Comparison of ENCODE assay signal across 12 mouse cellular contexts in the genomic region with DNA sequence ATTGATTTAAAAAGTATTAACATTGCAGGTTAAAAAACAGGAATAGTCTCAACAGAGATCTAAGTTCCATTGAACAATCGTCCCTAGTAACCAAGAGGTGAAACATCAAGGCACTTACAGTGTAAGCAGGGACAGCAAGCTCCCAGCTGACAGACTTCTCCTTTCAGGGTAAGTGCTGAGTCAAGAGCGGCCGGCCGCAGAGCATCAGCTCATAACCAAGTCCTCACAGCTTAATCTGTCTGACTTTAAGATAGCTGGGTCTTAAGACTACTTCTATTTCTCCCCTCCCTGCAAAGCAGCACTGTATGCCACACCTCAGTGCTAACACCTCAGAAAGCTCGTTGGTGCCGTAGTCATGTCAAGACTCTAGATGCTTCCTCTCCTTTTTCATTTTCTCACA. TPM values are rescaled to one million over a fixed set of nuclear protein-coding genes. Genes with fewer than 3 reads are reported as not detected.
DNase-seq lines count a peak whose midpoint lies in the region; ATAC-seq and TF ChIP-seq lines count a peak whose summit lies in the region.
"Had no signal": no experiment of that assay in that cellular context is flagged by ENCODE, and none has a peak within 500 bp of the region (broad histone marks: within the 10 kb centered on the region; RNA-seq: fewer than 3 reads in every experiment).

No protein-coding gene starts in this region.

- peaks cover 24% of the 10 kb centered on the region; the same call in 1 of the 2 replicates for H3K4me1 ChIP-seq in lung, postnatal 0 days (ENCODE audit: insufficient read depth, low read depth, low read length)
- H3K4me1 ChIP-seq in liver, embryonic 16.5 days (ENCODE audit: control insufficient read depth, low read depth, low read length), result peaks cover 37% of the 10 kb centered on the region
- 0 out of 2 replicates have a peak, but pooled peaks cover 2% of the 10 kb centered on the region for H3K4me1 ChIP-seq in hindbrain, embryonic 11.5 days (replicated peaks; ENCODE audit: control insufficient read depth, insufficient read depth, low read length)

- TF ChIP-seq EP300 in lung, postnatal 0 days (IDR thresholded peaks at IDR 0.05), result no peak

- DNase-seq in adrenal gland, adult 2 months, result peak; percentile 23
- no peak for DNase-seq in adrenal gland, adult 8-10 months
- DNase-seq in lung, postnatal 0 days (ENCODE audit: low spot score), result peak; percentile 27
- no peak for DNase-seq in lung, postnatal 25 days (ENCODE audit: low spot score)
- no peak for DNase-seq in ovary, adult 18-20 months (ENCODE audit: low spot score)
- no peak for DNase-seq in hindbrain, embryonic 11.5 days (ENCODE audit: low spot score)
- DNase-seq: cerebellum, postnatal 14 days had no signal

- no peak overlapping the region for H3K4me2 ChIP-seq in lung, postnatal 0 days (replicated peaks; ENCODE audit: low read depth, low read length)
- H3K4me2 ChIP-seq in liver, embryonic 16.5 days (ENCODE audit: low read depth, low read length), result peak overlapping the region; percentile 44
- H3K4me2 ChIP-seq in hindbrain, embryonic 11.5 days (replicated peaks; ENCODE audit: low read depth, low read length), result no peak overlapping the region
- H3K4me2 ChIP-seq: hindbrain, embryonic 12.5 days; lung, embryonic 15.5 days; neural tube, embryonic 13.5 days had no signal

- H3K36me3 ChIP-seq in lung, postnatal 0 days (ENCODE audit: insufficient read depth, low read length), result no peaks in the 10 kb centered on the region
- no peaks in the 10 kb centered on the region for H3K36me3 ChIP-seq in liver, embryonic 16.5 days (ENCODE audit: control insufficient read depth, insufficient read depth)
- H3K36me3 ChIP-seq in hindbrain, embryonic 11.5 days (ENCODE audit: control insufficient read depth, insufficient read depth, low read length), result no peaks in the 10 kb centered on the region
- H3K36me3 ChIP-seq: hindbrain, embryonic 12.5 days; lung, embryonic 15.5 days; neural tube, embryonic 13.5 days had no signal

- H3K4me3 ChIP-seq in lung, postnatal 0 days (ENCODE audit: low read depth, low read length), result no peak overlapping the region
- H3K4me3 ChIP-seq in liver, embryonic 16.5 days (ENCODE audit: low read depth, low read length), result peak overlapping the region; percentile 11; the same call in 1 of the 2 replicates
- H3K4me3 ChIP-seq in hindbrain, embryonic 11.5 days (ENCODE audit: low read depth, low read length), result no peak overlapping the region
- H3K4me3 ChIP-seq: hindbrain, embryonic 12.5 days; lung, embryonic 15.5 days; neural tube, embryonic 13.5 days had no signal

- H3K9ac ChIP-seq in lung, postnatal 0 days (replicated peaks; ENCODE audit: low read depth), result no peak overlapping the region
- no peak overlapping the region for H3K9ac ChIP-seq in liver, embryonic 16.5 days (ENCODE audit: low read depth, low read length)
- no peak overlapping the region for H3K9ac ChIP-seq in hindbrain, embryonic 11.5 days (ENCODE audit: low read depth, low read length)
- H3K9ac ChIP-seq: hindbrain, embryonic 12.5 days; lung, embryonic 15.5 days; neural tube, embryonic 13.5 days had no signal

- no peaks in the 10 kb centered on the region for H3K9me3 ChIP-seq in lung, postnatal 0 days (ENCODE audit: low read length)
- H3K9me3 ChIP-seq in liver, embryonic 16.5 days (replicated peaks; ENCODE audit: control insufficient read depth, low read length), result no peaks in the 10 kb centered on the region
- H3K9me3 ChIP-seq in hindbrain, embryonic 11.5 days (ENCODE audit: control insufficient read depth, low read length), result no peaks in the 10 kb centered on the region
- H3K9me3 ChIP-seq: hindbrain, embryonic 12.5 days; lung, embryonic 15.5 days; neural tube, embryonic 13.5 days had no signal

- 29% methylated on average over 6 of the region's 6 CpGs for WGBS in lung, postnatal 0 days
- WGBS in liver, embryonic 16.5 days (ENCODE audit: insufficient replicate concordance), result 16% methylated on average over 6 of the region's 6 CpGs
- 75% methylated on average over 6 of the region's 6 CpGs for WGBS in hindbrain, embryonic 11.5 days

- no peak overlapping the region for H3K27ac ChIP-seq in lung, postnatal 0 days (ENCODE audit: low read length)
- H3K27ac ChIP-seq in liver, embryonic 16.5 days (ENCODE audit: low read length), result no peak overlapping the region
- H3K27ac ChIP-seq in hindbrain, embryonic 11.5 days (ENCODE audit: low read depth, low read length), result no peak overlapping the region
- H3K27ac ChIP-seq: hindbrain, embryonic 12.5 days; lung, embryonic 15.5 days; neural tube, embryonic 13.5 days had no signal

- no peak for ATAC-seq in lung, postnatal 0 days
- peak; percentile 67 for ATAC-seq in erythroblast, adult 5-6 weeks (replicated peaks; ENCODE audit: low FRiP score, poor library complexity, severe bottlenecking)
- ATAC-seq in liver, embryonic 16.5 days (ENCODE audit: low read depth), result peak; percentile 26; the same call in 1 of the 2 replicates
- ATAC-seq in hindbrain, embryonic 11.5 days (ENCODE audit: low FRiP score), result no peak

- no peak for TF ChIP-seq CTCF in lung, postnatal 0 days (IDR thresholded peaks at IDR 0.05)

- H3K27me3 ChIP-seq in lung, postnatal 0 days (replicated peaks; ENCODE audit: insufficient read depth, low read length), result no peaks in the 10 kb centered on the region
- no peaks in the 10 kb centered on the region for H3K27me3 ChIP-seq in liver, embryonic 16.5 days (ENCODE audit: control insufficient read depth, insufficient read depth, low read depth, low read length)
- H3K27me3 ChIP-seq in hindbrain, embryonic 11.5 days (ENCODE audit: control insufficient read depth, insufficient read depth, low read length), result no peaks in the 10 kb centered on the region
- H3K27me3 ChIP-seq: hindbrain, embryonic 12.5 days; lung, embryonic 15.5 days; neural tube, embryonic 13.5 days had no signal

RNA-seq across cellular contexts. Expression of a gene that starts 5.2 kb away (rescaled TPM):
- total RNA-seq in adrenal gland, adult 2 months (2021), result 10 to 100 TPM; 32.8 to 53.7 TPM
- 76.9 and 81.3 TPM in 2 replicates for polyA plus RNA-seq in adrenal gland, adult 2 months (2012; rRNA removed)
- total RNA-seq in adrenal gland, adult 8-10 months (2022), result 10 to 100 TPM; 33.2 to 72.0 (median 48.3) TPM
- polyA plus RNA-seq in lung, postnatal 0 days (2015; fragmentation: Nextera tagmentation; extraction: Ambion mirVana), result 12.1 and 12.9 TPM in 2 replicates
- 19.6 and 23.8 TPM in 2 replicates for total RNA-seq in erythroblast, adult 5-6 weeks (2015; ENCODE audit: low replicate concordance)
- 10.2 and 15.1 TPM in 2 replicates for total RNA-seq in erythroblast, adult 5-6 weeks (2017; ENCODE audit: low replicate concordance)
- polyA plus RNA-seq in liver, embryonic 16.5 days (2015; fragmentation: Nextera tagmentation; extraction: Ambion mirVana), result 7.7 and 7.9 TPM in 2 replicates
- polyA plus RNA-seq in hindbrain, embryonic 11.5 days (2014; fragmentation: Nextera tagmentation; extraction: Ambion mirVana), result 26.4 and 29.6 TPM in 2 replicates

RNA-seq across cellular contexts. Expression of a gene that starts 58.5 kb away (rescaled TPM):
- total RNA-seq in adrenal gland, adult 2 months (2021), result 1,000 to 10,000 TPM; 1,281 to 1,419 TPM
- 539 and 713 TPM in 2 replicates for polyA plus RNA-seq in adrenal gland, adult 2 months (2012; rRNA removed)
- 1,000 to 10,000 TPM; 1,130 to 1,752 (median 1,322) TPM for total RNA-seq in adrenal gland, adult 8-10 months (2022)
- 1,664 and 1,843 TPM in 2 replicates for polyA plus RNA-seq in lung, postnatal 0 days (2015; fragmentation: Nextera tagmentation; extraction: Ambion mirVana)
- 182 and 255 TPM in 2 replicates for total RNA-seq in erythroblast, adult 5-6 weeks (2015; ENCODE audit: low replicate concordance)
- 152 and 196 TPM in 2 replicates for total RNA-seq in erythroblast, adult 5-6 weeks (2017; ENCODE audit: low replicate concordance)
- 965 and 1,058 TPM in 2 replicates for polyA plus RNA-seq in liver, embryonic 16.5 days (2015; fragmentation: Nextera tagmentation; extraction: Ambion mirVana)
- polyA plus RNA-seq in hindbrain, embryonic 11.5 days (2014; fragmentation: Nextera tagmentation; extraction: Ambion mirVana), result 987 and 1,009 TPM in 2 replicates

Comparison
In these comparisons a context has a peak if more than half of its experiments do, and no peak if none do; other contexts are left out.
1. DNase-seq: peak in adrenal gland, adult 2 months (single experiment) and lung, postnatal 0 days (single experiment); none in adrenal gland, adult 8-10 months (single experiment), lung, postnatal 25 days (single experiment), ovary, adult 18-20 months (single experiment) and hindbrain, embryonic 11.5 days (single experiment).
2. ATAC-seq: peak in erythroblast, adult 5-6 weeks (single experiment) and liver, embryonic 16.5 days (single experiment); none in lung, postnatal 0 days (single experiment) and hindbrain, embryonic 11.5 days (single experiment).